Mouse (Mus musculus) lung, adult 2 months (tissue): ENCODE data around the gene 1700012B09Rik.

ENCODE experiments used
- CTCF ChIP-seq: fragments of 200-500 bp; IDR thresholded peaks from 2 replicates; pipeline ENCODE4 v1.5.1; 2011; ENCODE audit warnings: mild to moderate bottlenecking, low read length, control low read depth; ENCODE audit not compliant: insufficient read depth
- POLR2A ChIP-seq: fragments of 200-500 bp; IDR thresholded peaks from 2 replicates; pipeline ENCODE4 v1.6.1; 2011; ENCODE audit warnings: low read depth, mild to moderate bottlenecking, control low read depth, low read length, borderline replicate concordance; ENCODE audit errors: extremely low read depth

DNA sequence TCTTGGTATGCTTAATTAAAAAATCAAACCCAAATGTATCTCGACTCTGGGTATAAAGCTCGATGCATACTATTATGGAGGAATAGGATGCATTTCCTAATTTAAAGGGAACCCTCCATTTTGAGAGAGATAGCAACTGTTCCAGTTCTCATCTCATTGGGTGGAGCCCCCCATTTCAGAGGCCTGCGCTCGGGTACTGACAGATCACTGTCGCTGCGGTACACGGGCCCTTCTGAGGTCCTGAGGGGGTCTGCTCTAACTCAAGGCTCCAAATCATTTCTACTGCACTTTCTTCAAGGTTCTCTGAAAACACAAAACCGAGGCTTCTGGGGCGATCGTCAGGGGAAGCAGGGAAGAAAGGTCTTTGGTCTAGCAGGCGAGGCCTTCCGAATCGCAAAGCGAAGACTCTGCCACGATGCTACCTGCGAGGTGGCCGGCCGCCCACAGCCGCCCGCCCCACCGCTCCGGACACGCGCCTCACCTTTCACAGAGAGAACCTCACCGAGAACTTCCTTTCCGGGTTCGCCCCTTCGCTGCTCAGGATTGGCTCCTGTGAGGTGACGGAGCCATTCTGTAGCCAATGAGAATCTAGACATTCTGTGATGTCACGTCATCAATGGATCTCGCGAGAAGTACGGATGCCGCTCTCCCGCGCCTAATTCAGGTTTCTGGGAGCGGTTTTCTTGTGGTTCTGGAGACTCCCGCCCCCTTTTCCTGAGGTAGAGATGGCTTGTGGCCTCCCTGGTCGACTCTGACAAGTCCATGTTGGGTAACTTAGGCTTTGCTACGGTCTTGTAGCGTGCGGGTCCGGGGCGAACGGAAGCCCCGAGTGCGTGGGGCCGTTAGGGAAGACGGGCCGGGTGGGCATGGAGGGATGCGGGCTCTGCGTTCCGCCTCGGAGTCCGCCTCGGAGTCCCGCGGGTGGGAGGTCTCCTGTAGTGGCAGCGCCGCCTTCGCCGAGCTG lies 13.5 kb upstream of the 1700012B09Rik start, which contains the start of the genes Mre11a and Ankrd49:
- no peak for TF ChIP-seq CTCF
- peak; percentile 66 for TF ChIP-seq POLR2A
